Mouse (Mus musculus): ENCODE measurements around the gene Wdfy4.

GRCm38 (mm10) chr14:33210806-33211205 lies 25.5 kb upstream of the Wdfy4 start:
- TF ChIP-seq EP300 (IDR thresholded peaks at IDR 0.05; ENCODE audit: low read depth) (no peak), CTCF (IDR thresholded peaks at IDR 0.05; ENCODE audit: low read depth) (no peak)
